Mouse (Mus musculus) stomach, postnatal 0 days (tissue): ENCODE measurements at regions not wholly inside any gene's neighbourhood (a gene's known extent, or its start where the extent isn't known, plus 50 kb on each side); places are given as distances from the start of the nearest gene placed in this dataset.

Experiments used
- ATAC-seq: fragments of 200-750 bp; cut with Nextera tagmentation; 2 replicates; pipeline ENCODE4 v1.8.0; 2017; ENCODE audit not compliant: low FRiP score, low TSS enrichment
- DNase-seq: peaks from one replicate; pipeline ENCODE4 v3.0.0-alpha.2; 2016; ENCODE audit warnings: low spot score
- H3K27ac ChIP-seq: fragments of 300-500 bp; sonication (generic); replicated peaks from 2 replicates; pipeline ENCODE4 v1.5.1; 2014; ENCODE audit warnings: mild to moderate bottlenecking, control low read depth
- H3K27me3 ChIP-seq: fragments of 300-500 bp; sonication (generic); 2 replicates; pipeline ENCODE4 v1.6.1; 2014; ENCODE audit warnings: low read length; ENCODE audit not compliant: control insufficient read depth, insufficient read depth
- H3K36me3 ChIP-seq: fragments of 300-500 bp; sonication (generic); 2 replicates; pipeline ENCODE4 v1.6.1; 2014; ENCODE audit warnings: low read length, mixed read lengths; ENCODE audit not compliant: control insufficient read depth, insufficient read depth
- H3K4me1 ChIP-seq: fragments of 300-500 bp; sonication (generic); replicated peaks from 2 replicates; pipeline ENCODE4 v1.6.1; 2014; ENCODE audit warnings: antibody characterized with exemption; ENCODE audit not compliant: control insufficient read depth, insufficient read depth
- H3K4me2 ChIP-seq: fragments of 300-500 bp; sonication (generic); replicated peaks from 2 replicates; pipeline ENCODE4 v1.6.1; 2014; ENCODE audit warnings: low read depth, mild to moderate bottlenecking, control low read depth, moderate library complexity
- H3K4me3 ChIP-seq: fragments of 300-500 bp; sonication (generic); 2 replicates; pipeline ENCODE4 v1.5.1; 2014; ENCODE audit warnings: low read depth, low read length, control low read depth
- H3K9ac ChIP-seq: fragments of 300-500 bp; sonication (generic); 2 replicates; pipeline ENCODE4 v1.6.1; 2014; ENCODE audit warnings: mild to moderate bottlenecking, low read length, control low read depth, mixed read lengths
- H3K9me3 ChIP-seq: fragments of 300-500 bp; sonication (generic); 2 replicates; pipeline ENCODE4 v1.6.1; 2016; ENCODE audit warnings: low read length; ENCODE audit not compliant: control insufficient read depth
- CTCF ChIP-seq: IDR thresholded peaks from 2 replicates; pipeline ENCODE4 v1.5.1; 2016; ENCODE audit warnings: antibody characterized with exemption, low read depth, mild to moderate bottlenecking, moderate library complexity
- EP300 ChIP-seq: optimal IDR thresholded peaks from 2 replicates; pipeline ENCODE3; 2016; ENCODE audit warnings: antibody characterized with exemption
- WGBS: fragments of 180-500 bp; shearing (Covaris S2); extraction: QIAGEN DNeasy Blood & Tissue Kit; methylation state at CpG from one replicate; pipeline ENCODE4 v1.1.7; 2014; 5-methylcytosine and 5-hydroxymethylcytosine counted together

- ATAC-seq (no peak), DNase-seq (no peak)
- no peak overlapping the region for H3K4me2 ChIP-seq
- no peak overlapping the region for H3K9ac ChIP-seq
- no peaks in the 10 kb centered on the region for H3K9me3 ChIP-seq
- no peak overlapping the region for H3K4me3 ChIP-seq
- 79% methylated on average over 5 of the region's 5 CpGs for WGBS
- TF ChIP-seq EP300 (no peak), CTCF (no peak)
- no peaks in the 10 kb centered on the region for H3K27me3 ChIP-seq
- no peak overlapping the region for H3K27ac ChIP-seq
- H3K36me3 ChIP-seq = no peaks in the 10 kb centered on the region
- no peaks in the 10 kb centered on the region for H3K4me1 ChIP-seq
These were observed 1208.9 kb upstream of the G6pd2 start for GRCm38 (mm10) chr5:60599460-60600299.

GRCm38 (mm10) chr5:60600300-60600648 is 1208.3 kb upstream of the G6pd2 start:
- ATAC-seq = no peak
- H3K27me3 ChIP-seq = no peaks in the 10 kb centered on the region
- no peak overlapping the region for H3K4me2 ChIP-seq
- TF ChIP-seq CTCF (no peak), EP300 (no peak)
- DNase-seq = no peak
- 77% methylated on average over 5 of the region's 5 CpGs for WGBS
- H3K27ac ChIP-seq = no peak overlapping the region
- no peaks in the 10 kb centered on the region for H3K36me3 ChIP-seq
- no peak overlapping the region for H3K9ac ChIP-seq
- H3K9me3 ChIP-seq = no peaks in the 10 kb centered on the region
- H3K4me3 ChIP-seq = no peak overlapping the region
- no peaks in the 10 kb centered on the region for H3K4me1 ChIP-seq

GRCm38 (mm10) chr5:60608943-60609614 is 1199.5 kb upstream of the G6pd2 start:
- H3K9ac ChIP-seq = no peak overlapping the region
- no peaks in the 10 kb centered on the region for H3K27me3 ChIP-seq
- WGBS = 29% methylated on average over 4 of the region's 4 CpGs
- H3K9me3 ChIP-seq = no peaks in the 10 kb centered on the region
- no peak overlapping the region for H3K4me3 ChIP-seq
- no peaks in the 10 kb centered on the region for H3K4me1 ChIP-seq
- no peak overlapping the region for H3K27ac ChIP-seq
- TF ChIP-seq CTCF = peak; percentile 72
- TF ChIP-seq EP300 = no peak
- no peak for DNase-seq
- no peaks in the 10 kb centered on the region for H3K36me3 ChIP-seq
- H3K4me2 ChIP-seq = no peak overlapping the region
- no peak for ATAC-seq
